Mouse (Mus musculus): ENCODE results near the gene Foxa3. TPM values are rescaled to one million over a fixed set of nuclear protein-coding genes. Genes with fewer than 3 reads are reported as not detected.
A peak's percentile ranks its signal among the peaks of the same experiment; 100 is the strongest.
"Not testable (repeated sequence)": the region's sequence is repeated elsewhere in the genome, so short reads cannot be mapped to it uniquely, and the experiment has no call there.

Gene Foxa3
- 0.09 TPM in 1 of 2 replicates, not detected in the other for polyA plus RNA-seq (2016; fragmentation: Nextera tagmentation; extraction: Ambion mirVana)

GRCm38 (mm10) chr7:19023357-19023814, at the start of gene Foxa3:
Foxa3 (minus strand) TSS chr7:19023538.
- peaks cover 27% of the 10 kb centered on the region for H3K4me1 ChIP-seq
- no peaks in the 10 kb centered on the region for H3K9me3 ChIP-seq (replicated peaks)
- 5% methylated on average over 30 of the region's 30 CpGs for WGBS
- H3K4me3 ChIP-seq: peak within 1 kb of the TSS; percentile 78
- DNase-seq (ENCODE audit: low spot score): no peak
- peak within 1 kb of the TSS; percentile 92 for H3K27ac ChIP-seq (replicated peaks)
- peaks cover 40% of the 10 kb centered on the region for H3K27me3 ChIP-seq (ENCODE audit: low read depth, poor library complexity, severe bottlenecking)
- peaks cover 4% of the 10 kb centered on the region; the same call in 1 of the 2 replicates for H3K36me3 ChIP-seq

- WGBS: 60% methylated on average over 3 of the region's 3 CpGs
- peaks cover 18% of the 10 kb centered on the region for H3K27me3 ChIP-seq (ENCODE audit: low read depth, poor library complexity, severe bottlenecking)
Observed at GRCm38 (mm10) chr7:19071024-19071423, 47.7 kb upstream of the Foxa3 start.

GRCm38 (mm10) chr7:19069500-19069899, 46.2 kb upstream of the Foxa3 start:
- Histone ChIP-seq H3K9me3 (replicated peaks) (0 out of 2 replicates have a peak, but pooled peaks cover 4% of the 10 kb centered on the region), H3K4me1 (no peaks in the 10 kb centered on the region), H3K4me3 (no peak overlapping the region), H3K27ac (replicated peaks) (no peak overlapping the region), H3K27me3 (ENCODE audit: low read depth, poor library complexity, severe bottlenecking) (peaks cover 33% of the 10 kb centered on the region), H3K36me3 (no peaks in the 10 kb centered on the region)
- no peak for DNase-seq (ENCODE audit: low spot score)
- WGBS: 50% methylated on average over 3 of the region's 3 CpGs

More at GRCm38 (mm10) chr7:19071024-19071423, 47.7 kb upstream of the Foxa3 start:
- not testable (repeated sequence) for H3K4me1 ChIP-seq; H3K27ac ChIP-seq (replicated peaks); DNase-seq (ENCODE audit: low spot score); H3K36me3 ChIP-seq; H3K4me3 ChIP-seq; H3K9me3 ChIP-seq (replicated peaks)

GRCm38 (mm10) chr7:19068707-19069106, 45.4 kb upstream of the Foxa3 start:
- Histone ChIP-seq H3K27me3 (ENCODE audit: low read depth, poor library complexity, severe bottlenecking) (peaks cover 38% of the 10 kb centered on the region), H3K36me3 (no peaks in the 10 kb centered on the region), H3K27ac (replicated peaks) (no peak overlapping the region), H3K4me3 (no peak overlapping the region), H3K4me1 (no peaks in the 10 kb centered on the region), H3K9me3 (replicated peaks) (0 out of 2 replicates have a peak, but pooled peaks cover 4% of the 10 kb centered on the region)
- WGBS: 9% methylated on average over 2 of the region's 2 CpGs
- peak; percentile 73 for DNase-seq (ENCODE audit: low spot score)

- WGBS: 69% methylated on average over 14 of the region's 14 CpGs
- H3K36me3 ChIP-seq: no peaks in the 10 kb centered on the region
- DNase-seq (ENCODE audit: low spot score): no peak
- H3K4me3 ChIP-seq: no peak overlapping the region
- H3K27me3 ChIP-seq (ENCODE audit: low read depth, poor library complexity, severe bottlenecking): peaks cover 42% of the 10 kb centered on the region
- 0 out of 2 replicates have a peak, but pooled peaks cover 4% of the 10 kb centered on the region for H3K9me3 ChIP-seq (replicated peaks)
- no peak overlapping the region for H3K27ac ChIP-seq (replicated peaks)
- H3K4me1 ChIP-seq: no peaks in the 10 kb centered on the region
Observed at GRCm38 (mm10) chr7:19067935-19068334, 44.6 kb upstream of the Foxa3 start.

GRCm38 (mm10) chr7:19067063-19067462, 43.7 kb upstream of the Foxa3 start:
- no peak overlapping the region for H3K4me3 ChIP-seq
- no peak for DNase-seq (ENCODE audit: low spot score)
- WGBS: 44% methylated on average over 14 of the region's 14 CpGs
- H3K27ac ChIP-seq (replicated peaks): no peak overlapping the region
- H3K4me1 ChIP-seq: no peaks in the 10 kb centered on the region
- H3K9me3 ChIP-seq (replicated peaks): 0 out of 2 replicates have a peak, but pooled peaks cover 4% of the 10 kb centered on the region
- H3K27me3 ChIP-seq (ENCODE audit: low read depth, poor library complexity, severe bottlenecking): peaks cover 42% of the 10 kb centered on the region
- H3K36me3 ChIP-seq: no peaks in the 10 kb centered on the region

GRCm38 (mm10) chr7:19065896-19066295, 42.6 kb upstream of the Foxa3 start:
- Histone ChIP-seq H3K27ac (replicated peaks) (no peak overlapping the region), H3K27me3 (ENCODE audit: low read depth, poor library complexity, severe bottlenecking) (peaks cover 42% of the 10 kb centered on the region), H3K36me3 (no peaks in the 10 kb centered on the region), H3K4me1 (no peaks in the 10 kb centered on the region), H3K4me3 (no peak overlapping the region), H3K9me3 (replicated peaks) (0 out of 2 replicates have a peak, but pooled peaks cover 4% of the 10 kb centered on the region)
- no peak for DNase-seq (ENCODE audit: low spot score)
- 59% methylated on average over 13 of the region's 13 CpGs for WGBS

GRCm38 (mm10) chr7:19057405-19057804, 34.1 kb upstream of the Foxa3 start:
- Histone ChIP-seq H3K4me1 (peaks cover 16% of the 10 kb centered on the region), H3K36me3 (peaks cover 34% of the 10 kb centered on the region), H3K27ac (replicated peaks) (no peak overlapping the region), H3K9me3 (replicated peaks) (no peaks in the 10 kb centered on the region), H3K27me3 (ENCODE audit: low read depth, poor library complexity, severe bottlenecking) (no peaks in the 10 kb centered on the region), H3K4me3 (no peak overlapping the region)
- 88% methylated on average over 10 of the region's 10 CpGs for WGBS
- no peak for DNase-seq (ENCODE audit: low spot score)

- no peaks in the 10 kb centered on the region for H3K9me3 ChIP-seq (replicated peaks)
- 90% methylated on average over 8 of the region's 8 CpGs for WGBS
- H3K36me3 ChIP-seq: peaks cover 57% of the 10 kb centered on the region
- no peaks in the 10 kb centered on the region for H3K27me3 ChIP-seq (ENCODE audit: low read depth, poor library complexity, severe bottlenecking)
- DNase-seq (ENCODE audit: low spot score): no peak
- H3K4me3 ChIP-seq: no peak overlapping the region
- H3K27ac ChIP-seq (replicated peaks): no peak overlapping the region
- peaks cover 16% of the 10 kb centered on the region for H3K4me1 ChIP-seq
Observed at GRCm38 (mm10) chr7:19055108-19055507, 31.8 kb upstream of the Foxa3 start.

GRCm38 (mm10) chr7:19054777-19055076, 31.4 kb upstream of the Foxa3 start:
- no peak for DNase-seq (ENCODE audit: low spot score)
- no peaks in the 10 kb centered on the region for H3K27me3 ChIP-seq (ENCODE audit: low read depth, poor library complexity, severe bottlenecking)
- WGBS: 62% methylated on average over 9 of the region's 9 CpGs
- H3K4me3 ChIP-seq: peak overlapping the region; percentile 45
- H3K9me3 ChIP-seq (replicated peaks): no peaks in the 10 kb centered on the region
- H3K36me3 ChIP-seq: peaks cover 61% of the 10 kb centered on the region
- peaks cover 16% of the 10 kb centered on the region for H3K4me1 ChIP-seq
- H3K27ac ChIP-seq (replicated peaks): peak overlapping the region; percentile 61

- H3K9me3 ChIP-seq (replicated peaks): no peaks in the 10 kb centered on the region
- WGBS: 26% methylated on average over 33 of the region's 33 CpGs
- peaks cover 66% of the 10 kb centered on the region for H3K36me3 ChIP-seq
Observed at GRCm38 (mm10) chr7:19054047-19054776, 30.9 kb upstream of the Foxa3 start, which contains the start of gene Rsph6a. Rsph6a (plus strand) TSS chr7:19054690.

GRCm38 (mm10) chr7:19053136-19053532, 29.8 kb upstream of the Foxa3 start:
- 90% methylated on average over 7 of the region's 7 CpGs for WGBS
- Histone ChIP-seq H3K4me1 (peaks cover 16% of the 10 kb centered on the region), H3K27me3 (ENCODE audit: low read depth, poor library complexity, severe bottlenecking) (no peaks in the 10 kb centered on the region), H3K4me3 (no peak overlapping the region), H3K27ac (replicated peaks) (no peak overlapping the region), H3K36me3 (peaks cover 76% of the 10 kb centered on the region), H3K9me3 (replicated peaks) (no peaks in the 10 kb centered on the region)
- no peak for DNase-seq (ENCODE audit: low spot score)

More at GRCm38 (mm10) chr7:19054047-19054776, 30.9 kb upstream of the Foxa3 start, which contains the start of gene Rsph6a:
- DNase-seq (ENCODE audit: low spot score): peak; percentile 81
- Histone ChIP-seq H3K27me3 (ENCODE audit: low read depth, poor library complexity, severe bottlenecking) (no peaks in the 10 kb centered on the region), H3K27ac (replicated peaks) (peak within 1 kb of the TSS; percentile 61), H3K4me1 (peaks cover 16% of the 10 kb centered on the region), H3K4me3 (peak within 1 kb of the TSS; percentile 45)

Measured in midbrain, embryonic 10.5 days (tissue).